Mouse (Mus musculus) stomach, postnatal 0 days (tissue): ENCODE data around the gene Mrps25.

ENCODE experiments used
- CTCF ChIP-seq: IDR thresholded peaks from 2 replicates; pipeline ENCODE4 v1.5.1; 2016; ENCODE audit warnings: antibody characterized with exemption, low read depth, mild to moderate bottlenecking, moderate library complexity
- EP300 ChIP-seq: optimal IDR thresholded peaks from 2 replicates; pipeline ENCODE3; 2016; ENCODE audit warnings: antibody characterized with exemption

DNA sequence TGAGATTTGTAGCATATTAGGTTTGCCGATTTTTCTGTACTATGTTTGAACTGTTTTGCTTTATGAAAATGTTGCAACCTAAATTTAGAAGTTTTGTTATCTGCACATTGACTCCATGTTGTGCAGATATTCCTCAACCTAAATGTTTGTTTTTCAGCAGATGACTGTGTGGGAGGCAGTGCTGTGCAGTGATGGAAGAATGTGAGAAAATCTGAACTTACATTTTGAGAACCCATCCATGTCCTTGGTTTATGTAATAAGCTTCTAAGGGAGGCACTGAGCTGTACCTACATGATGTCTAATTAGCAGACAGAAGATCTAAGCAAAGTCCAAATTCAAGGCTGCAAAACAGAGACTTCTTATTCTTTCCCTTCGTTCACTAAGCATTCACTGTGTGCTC is 50.2 kb downstream of the Mrps25 start:
- TF ChIP-seq EP300 (no peak), CTCF (no peak)
